Comparison of ENCODE assay signal across 24 mouse cellular contexts in the genomic region with DNA sequence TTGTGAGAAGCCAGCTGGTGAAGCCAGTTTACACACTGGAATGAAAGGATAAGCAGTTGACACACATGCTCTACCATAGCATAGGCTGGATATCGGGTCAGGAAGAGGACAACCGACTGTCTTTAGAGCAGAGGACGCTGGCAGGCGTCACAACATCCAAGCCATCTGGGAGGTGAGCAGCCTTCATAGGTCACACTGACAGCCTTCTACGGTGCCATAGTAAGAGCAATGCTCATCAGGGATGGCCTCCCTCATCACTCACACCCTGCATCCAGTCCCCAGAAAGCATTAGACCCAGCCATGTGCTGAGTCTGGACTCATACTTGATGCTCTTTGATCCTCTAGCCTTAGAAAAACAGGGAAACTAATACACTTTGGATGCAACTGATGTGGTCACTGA. TPM values are rescaled to one million over a fixed set of nuclear protein-coding genes. Genes with fewer than 3 reads are reported as not detected.
"Had no signal": no experiment of that assay in that cellular context is flagged by ENCODE, and none has a peak within 500 bp of the region (broad histone marks: within the 10 kb centered on the region; RNA-seq: fewer than 3 reads in every experiment).

No protein-coding gene starts in this region.

- H3K4me2 ChIP-seq: limb, embryonic 12.5 days; limb, embryonic 15.5 days; liver, embryonic 11.5 days; midbrain, embryonic 13.5 days; neural tube, embryonic 13.5 days; stomach, embryonic 15.5 days had no signal

- DNase-seq: kidney, adult 18-20 months; kidney, adult 9 months; kidney, postnatal 14 days; kidney, postnatal 4 days; left cerebral cortex, postnatal 4 days; liver, postnatal 0 days; retina, postnatal 1 day; right cerebral cortex, postnatal 25 days; spleen, adult 18-20 months; thymus, adult 2 months; thymus, postnatal 14 days; thymus, postnatal 4 days had no signal

- H3K27me3 ChIP-seq: limb, embryonic 12.5 days; limb, embryonic 15.5 days; midbrain, embryonic 13.5 days; neural tube, embryonic 13.5 days; stomach, embryonic 15.5 days had no signal

- ATAC-seq: liver, postnatal 0 days; midbrain, embryonic 13.5 days; midbrain, embryonic 16.5 days had no signal

- H3K9ac ChIP-seq: limb, embryonic 12.5 days; limb, embryonic 15.5 days; liver, embryonic 14.5 days; liver, postnatal 0 days; midbrain, embryonic 13.5 days; neural tube, embryonic 13.5 days; stomach, embryonic 15.5 days had no signal

- H3K4me1 ChIP-seq: limb, embryonic 15.5 days; midbrain, embryonic 10.5 days; neural tube, embryonic 13.5 days; stomach, embryonic 15.5 days had no signal

- H3K36me3 ChIP-seq: limb, embryonic 12.5 days; limb, embryonic 15.5 days; midbrain, embryonic 10.5 days; midbrain, embryonic 13.5 days; neural tube, embryonic 13.5 days; stomach, embryonic 15.5 days had no signal

- H3K9me3 ChIP-seq: limb, embryonic 15.5 days; midbrain, embryonic 10.5 days; midbrain, embryonic 13.5 days; neural tube, embryonic 13.5 days; stomach, embryonic 15.5 days had no signal

- H3K4me3 ChIP-seq: limb, embryonic 12.5 days; limb, embryonic 15.5 days; midbrain, embryonic 10.5 days; midbrain, embryonic 13.5 days; myocyte; neural tube, embryonic 13.5 days; stomach, embryonic 15.5 days had no signal

- H3K27ac ChIP-seq: limb, embryonic 12.5 days; limb, embryonic 15.5 days; liver, embryonic 14.5 days; midbrain, embryonic 10.5 days; midbrain, embryonic 13.5 days; neural tube, embryonic 13.5 days; stomach, embryonic 15.5 days had no signal

RNA-seq across cellular contexts. Expression of gene Hmgb4, which starts 3.7 kb away (rescaled TPM):
- polyA plus RNA-seq: intestine, embryonic 14.5 days; kidney, embryonic 16.5 days; limb, embryonic 12.5 days; limb, embryonic 15.5 days; liver, embryonic 11.5 days; liver, embryonic 14.5 days; liver, postnatal 0 days; midbrain, embryonic 10.5 days; myocyte; neural tube, embryonic 13.5 days; stomach, embryonic 15.5 days; thymus, adult 2 months had no signal
